Mouse (Mus musculus): Measurements from ENCODE around the gene Alpi.

DNA sequence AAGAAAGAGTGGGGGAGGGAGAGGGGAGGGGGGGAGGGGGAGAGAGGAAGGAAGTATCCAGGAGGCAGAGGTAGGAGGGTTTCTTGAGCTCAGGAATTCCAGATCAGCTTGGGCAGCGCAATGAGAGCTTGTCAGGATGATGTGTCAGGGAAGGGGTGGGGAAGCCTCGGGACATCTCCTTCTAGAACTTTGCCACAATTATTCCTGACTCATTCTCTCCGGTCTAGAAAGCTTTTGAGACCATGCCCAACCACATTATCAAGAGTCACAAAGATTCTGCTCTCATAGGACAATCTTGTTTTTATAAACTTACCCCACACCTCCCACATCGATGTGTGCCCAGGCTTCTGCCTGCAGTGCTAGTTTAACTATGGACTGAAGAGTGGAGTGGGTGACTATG, 30.4 kb upstream of the Alpi start:
- no peak for TF ChIP-seq CTCF (IDR thresholded peaks at IDR 0.05; ENCODE audit: low read depth, low read length)
- TF ChIP-seq POLR2A (IDR thresholded peaks at IDR 0.05; ENCODE audit: borderline replicate concordance, low read depth, low read length): no peak
